Mouse (Mus musculus) myocyte (in vitro differentiated cells): ENCODE results near the gene Wscd1. TPM values are rescaled to one million over a fixed set of nuclear protein-coding genes. Genes with fewer than 3 reads are reported as not detected.

Experiments used
- H3K27me3 ChIP-seq: one replicate; pipeline ENCODE4 v1.6.1; 2011; ENCODE audit not compliant: control insufficient read depth, insufficient read depth, insufficient read length
- H3K36me3 ChIP-seq: one replicate; pipeline ENCODE4 v1.6.1; 2011; ENCODE audit not compliant: control insufficient read depth, insufficient read depth
- H3K4me2 ChIP-seq: one replicate; pipeline ENCODE4 v1.6.1; 2011; ENCODE audit warnings: low read depth, control low read depth
- H3K4me3 ChIP-seq: one replicate; pipeline ENCODE4 v1.5.1; 2011; ENCODE audit warnings: mild to moderate bottlenecking, control low read depth, moderate library complexity
- H3K79me2 ChIP-seq: one replicate; pipeline ENCODE4 v1.6.1; 2011; ENCODE audit not compliant: control insufficient read depth, insufficient read depth
- H3ac ChIP-seq: one replicate; pipeline ENCODE4 v1.6.1; 2011; ENCODE audit not compliant: control insufficient read depth, insufficient read length
- CEBPB ChIP-seq: IDR thresholded peaks from 2 replicates; pipeline ENCODE4 v1.6.1; 2011; ENCODE audit warnings: mild to moderate bottlenecking, moderate library complexity; ENCODE audit not compliant: poor library complexity, insufficient read depth, severe bottlenecking
- E2F4 ChIP-seq: IDR thresholded peaks from one replicate; pipeline ENCODE4 v1.6.1; 2011; ENCODE audit warnings: mild to moderate bottlenecking, control low read depth, moderate library complexity; ENCODE audit not compliant: insufficient read depth
- MAX ChIP-seq: IDR thresholded peaks from one replicate; pipeline ENCODE4 v1.6.1; 2011; ENCODE audit warnings: low read depth, mild to moderate bottlenecking, control low read depth
- MYOD1 ChIP-seq, 3 experiments: IDR thresholded peaks; one replicate each; pipeline ENCODE4 v1.6.1; 2011; ENCODE audit warnings: control low read depth in 2 of 3, low read depth in 2 of 3, mild to moderate bottlenecking in 2 of 3, moderate library complexity in 1 of 3; ENCODE audit not compliant: insufficient read length in 2 of 3, control insufficient read depth in 1 of 3
- MYOG ChIP-seq, 3 experiments: IDR thresholded peaks; one replicate each; pipeline ENCODE4 v1.6.1; 2011; ENCODE audit warnings: control low read depth in 2 of 3, low read depth in 2 of 3, mild to moderate bottlenecking in 2 of 3; ENCODE audit not compliant: insufficient read length in 2 of 3, control insufficient read depth in 1 of 3, insufficient read depth in 1 of 3
- POLR2A ChIP-seq: IDR thresholded peaks from one replicate; pipeline ENCODE4 v1.6.1; 2011; ENCODE audit warnings: low read depth, mild to moderate bottlenecking, control low read depth, moderate library complexity; ENCODE audit not compliant: insufficient read length
- POLR2AphosphoS2 ChIP-seq: IDR thresholded peaks from one replicate; pipeline ENCODE4 v1.6.1; 2011; ENCODE audit warnings: low read depth, control low read depth; ENCODE audit not compliant: insufficient read length
- REST ChIP-seq: IDR thresholded peaks from one replicate; pipeline ENCODE4 v1.6.1; 2011; ENCODE audit warnings: mild to moderate bottlenecking, control low read depth, moderate library complexity; ENCODE audit not compliant: insufficient read depth, insufficient read length
- SRF ChIP-seq: IDR thresholded peaks from one replicate; pipeline ENCODE4 v1.6.1; 2011; ENCODE audit warnings: low read depth; ENCODE audit not compliant: control insufficient read depth, insufficient read length
- TCF12 ChIP-seq: IDR thresholded peaks from one replicate; pipeline ENCODE4 v1.6.1; 2011; ENCODE audit warnings: mild to moderate bottlenecking, control low read depth; ENCODE audit not compliant: poor library complexity, insufficient read depth, severe bottlenecking
- TCF3 ChIP-seq: IDR thresholded peaks from one replicate; pipeline ENCODE4 v1.6.1; 2011; ENCODE audit warnings: low read depth, control low read depth; ENCODE audit not compliant: insufficient read length
- USF1 ChIP-seq: IDR thresholded peaks from one replicate; pipeline ENCODE4 v1.6.1; 2011; ENCODE audit warnings: low read depth, mild to moderate bottlenecking, control low read depth, moderate library complexity
- polyA plus RNA-seq: library from polyadenylated mRNA; unstranded; fragments of >200 nt; fragmentation: generic; extraction: Trizol; gene quantifications from one replicate; pipeline ENCODE4 v1.2.1, GENCODE M21; 2012; ENCODE audit warnings: missing spikeins

Gene Wscd1
- polyA plus RNA-seq, 1 experiment: 0.01 TPM

- Histone ChIP-seq H3K4me3 (no peak overlapping the region), H3K36me3 (no peaks in the 10 kb centered on the region), H3K79me2 (no peaks in the 10 kb centered on the region), H3ac (no peak overlapping the region), H3K4me2 (no peak overlapping the region), H3K27me3 (no peaks in the 10 kb centered on the region)
- TF ChIP-seq TCF12 (no peak), E2F4 (no peak), USF1 (no peak), TCF3 (no peak), REST (no peak), MYOD1 (IDR thresholded peaks at IDR 0.05; ENCODE audit: control insufficient read depth in 1 of 3, insufficient read length in 2 of 3, low read depth in 2 of 3) (no peak), POLR2A (no peak), MAX (no peak), CEBPB (no peak), POLR2AphosphoS2 (no peak), MYOG (IDR thresholded peaks at IDR 0.05; ENCODE audit: control insufficient read depth in 1 of 3, insufficient read depth in 1 of 3, insufficient read length in 2 of 3, low read depth in 2 of 3) (no peak), SRF (no peak)
Measured at GRCm38 (mm10) chr11:71811828-71812227, 62.1 kb downstream of the Wscd1 start.

- no peak overlapping the region for H3K4me3 ChIP-seq
- no peak overlapping the region for H3K4me2 ChIP-seq
- H3K36me3 ChIP-seq: no peaks in the 10 kb centered on the region
- no peaks in the 10 kb centered on the region for H3K27me3 ChIP-seq
- H3K79me2 ChIP-seq: no peaks in the 10 kb centered on the region
- TF ChIP-seq REST: no peak
- no peak for TF ChIP-seq TCF12
- no peak for TF ChIP-seq MAX
- no peak for TF ChIP-seq SRF
- TF ChIP-seq USF1: no peak
- no peak for TF ChIP-seq E2F4
- TF ChIP-seq TCF3: no peak
- TF ChIP-seq MYOG (IDR thresholded peaks at IDR 0.05; ENCODE audit: control insufficient read depth in 1 of 3, insufficient read depth in 1 of 3, insufficient read length in 2 of 3, low read depth in 2 of 3): no peak
- TF ChIP-seq CEBPB: no peak
- TF ChIP-seq POLR2AphosphoS2: no peak
- no peak for TF ChIP-seq POLR2A
- no peak for TF ChIP-seq MYOD1 (IDR thresholded peaks at IDR 0.05; ENCODE audit: control insufficient read depth in 1 of 3, insufficient read length in 2 of 3, low read depth in 2 of 3)
- H3ac ChIP-seq: no peak overlapping the region
Measured at GRCm38 (mm10) chr11:71812921-71813320, 63.2 kb downstream of the Wscd1 start.

- H3K36me3 ChIP-seq: no peaks in the 10 kb centered on the region
- no peaks in the 10 kb centered on the region for H3K27me3 ChIP-seq
- no peak overlapping the region for H3K4me3 ChIP-seq
- TF ChIP-seq TCF12 (no peak), TCF3 (no peak), POLR2A (no peak), CEBPB (no peak), MYOD1 (IDR thresholded peaks at IDR 0.05; ENCODE audit: control insufficient read depth in 1 of 3, insufficient read length in 2 of 3, low read depth in 2 of 3) (no peak), REST (no peak), MAX (no peak), SRF (no peak), E2F4 (no peak), MYOG (IDR thresholded peaks at IDR 0.05; ENCODE audit: control insufficient read depth in 1 of 3, insufficient read depth in 1 of 3, insufficient read length in 2 of 3, low read depth in 2 of 3) (no peak), POLR2AphosphoS2 (no peak), USF1 (no peak)
- H3ac ChIP-seq: no peak overlapping the region
- H3K79me2 ChIP-seq: no peaks in the 10 kb centered on the region
- H3K4me2 ChIP-seq: no peak overlapping the region
Measured at GRCm38 (mm10) chr11:71814511-71814910, 64.8 kb downstream of the Wscd1 start.

DNA sequence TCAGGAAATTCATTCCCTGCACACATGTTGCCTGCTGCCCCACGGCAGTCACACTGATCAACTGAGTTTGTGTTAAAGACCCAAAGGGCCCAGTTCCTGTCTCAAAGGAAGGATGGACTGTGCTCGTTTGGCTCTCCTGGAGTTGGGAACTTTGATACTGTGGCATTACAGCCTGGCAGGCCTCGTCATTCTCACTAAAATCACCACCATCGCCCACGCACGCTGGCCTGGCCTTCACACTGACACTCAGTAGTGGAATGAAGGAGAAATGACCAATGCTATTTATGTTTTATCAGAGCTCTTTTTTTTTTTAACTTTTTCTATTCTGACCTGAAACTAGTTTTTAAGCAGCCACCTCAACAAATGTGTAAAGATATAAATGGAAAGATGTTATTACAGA lies 65.6 kb downstream of the Wscd1 start:
- Histone ChIP-seq H3K4me2 (no peak overlapping the region), H3K4me3 (no peak overlapping the region), H3K27me3 (no peaks in the 10 kb centered on the region), H3K79me2 (no peaks in the 10 kb centered on the region), H3ac (no peak overlapping the region), H3K36me3 (no peaks in the 10 kb centered on the region)
- no peak for TF ChIP-seq TCF12
- TF ChIP-seq SRF: no peak
- TF ChIP-seq MYOD1 (IDR thresholded peaks at IDR 0.05; ENCODE audit: control insufficient read depth in 1 of 3, insufficient read length in 2 of 3, low read depth in 2 of 3): no peak
- no peak for TF ChIP-seq MAX
- no peak for TF ChIP-seq CEBPB
- TF ChIP-seq E2F4: no peak
- TF ChIP-seq REST: no peak
- no peak for TF ChIP-seq POLR2AphosphoS2
- no peak for TF ChIP-seq TCF3
- no peak for TF ChIP-seq USF1
- TF ChIP-seq MYOG (IDR thresholded peaks at IDR 0.05; ENCODE audit: control insufficient read depth in 1 of 3, insufficient read depth in 1 of 3, insufficient read length in 2 of 3, low read depth in 2 of 3): no peak
- no peak for TF ChIP-seq POLR2A

DNA sequence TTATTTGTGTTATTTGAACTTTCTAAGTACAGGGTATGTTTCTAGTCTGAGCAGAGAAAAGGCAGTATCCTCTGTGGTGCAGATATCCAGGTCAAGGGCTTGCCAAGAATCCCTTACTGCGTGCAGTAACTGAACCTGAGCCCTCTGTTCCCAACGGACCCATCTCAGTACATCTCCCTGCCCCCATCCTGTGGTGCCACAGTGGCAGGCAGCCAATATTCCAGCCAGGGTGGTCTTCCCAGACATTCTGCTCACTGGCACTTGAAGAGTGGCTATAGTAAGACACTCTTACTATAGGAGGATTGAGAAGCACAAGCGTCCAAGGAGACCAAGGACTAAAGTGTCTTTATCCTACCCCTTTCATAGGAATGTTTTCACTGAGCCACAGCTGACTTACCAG lies 67.2 kb downstream of the Wscd1 start:
- no peaks in the 10 kb centered on the region for H3K36me3 ChIP-seq
- H3ac ChIP-seq: no peak overlapping the region
- H3K27me3 ChIP-seq: no peaks in the 10 kb centered on the region
- no peak overlapping the region for H3K4me2 ChIP-seq
- H3K79me2 ChIP-seq: no peaks in the 10 kb centered on the region
- no peak overlapping the region for H3K4me3 ChIP-seq
- TF ChIP-seq TCF3: no peak
- TF ChIP-seq MYOG (IDR thresholded peaks at IDR 0.05; ENCODE audit: control insufficient read depth in 1 of 3, insufficient read depth in 1 of 3, insufficient read length in 2 of 3, low read depth in 2 of 3): no peak
- TF ChIP-seq POLR2A: no peak
- TF ChIP-seq E2F4: no peak
- no peak for TF ChIP-seq POLR2AphosphoS2
- TF ChIP-seq TCF12: no peak
- no peak for TF ChIP-seq USF1
- TF ChIP-seq MAX: no peak
- TF ChIP-seq CEBPB: no peak
- no peak for TF ChIP-seq MYOD1 (IDR thresholded peaks at IDR 0.05; ENCODE audit: control insufficient read depth in 1 of 3, insufficient read length in 2 of 3, low read depth in 2 of 3)
